Mouse (Mus musculus): Measurements from ENCODE around the gene Ist1.

Ist1 gene

GRCm38 (mm10) chr8:109693146-109693900 lies at the start of gene Ist1:
Gene Ist1 (minus strand): TSS chr8:109693260.
- DNase-seq: peak; percentile 99

GRCm38 (mm10) chr8:109738049-109738380 lies 45.0 kb upstream of the Ist1 start:
- DNase-seq: no peak

GRCm38 (mm10) chr8:109737237-109738048 lies 44.4 kb upstream of the Ist1 start, which contains the start of gene Atxn1l:
Gene Atxn1l (minus strand): TSS chr8:109737739.
- DNase-seq: peak; percentile 94 to 95

GRCm38 (mm10) chr8:109736819-109737218 lies 43.8 kb upstream of the Ist1 start:
- no peak for DNase-seq

- no peak for DNase-seq
These were observed 41.0 kb upstream of the Ist1 start for GRCm38 (mm10) chr8:109734018-109734417.

- DNase-seq: no peak
These were observed 38.0 kb upstream of the Ist1 start for GRCm38 (mm10) chr8:109731012-109731411.

- DNase-seq: no peak
These were observed 32.0 kb upstream of the Ist1 start for GRCm38 (mm10) chr8:109725106-109725505.

GRCm38 (mm10) chr8:109714961-109715360 lies 21.9 kb upstream of the Ist1 start:
- no peak for DNase-seq

DNA sequence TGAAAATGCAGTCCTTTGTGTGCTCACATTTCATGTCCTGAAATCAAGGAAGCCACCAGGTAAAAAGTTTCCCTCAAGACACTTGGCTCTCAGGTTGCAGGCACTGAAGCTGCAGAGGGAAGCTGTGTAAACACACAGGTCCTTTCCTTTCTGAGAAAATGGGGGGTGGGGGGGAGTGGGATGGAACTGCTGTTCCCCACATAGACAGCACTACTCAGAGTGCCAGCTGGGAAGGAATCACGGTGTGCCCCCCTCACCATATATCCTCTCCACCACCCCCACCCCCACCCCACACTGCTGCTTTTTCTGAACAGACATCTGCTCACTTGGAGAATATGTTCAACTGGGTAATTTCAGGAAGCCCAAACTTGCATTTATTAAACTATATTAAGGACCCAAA lies 19.5 kb upstream of the Ist1 start:
- DNase-seq: no peak

GRCm38 (mm10) chr8:109707921-109708320 lies 14.9 kb upstream of the Ist1 start:
- DNase-seq: no peak

DNA sequence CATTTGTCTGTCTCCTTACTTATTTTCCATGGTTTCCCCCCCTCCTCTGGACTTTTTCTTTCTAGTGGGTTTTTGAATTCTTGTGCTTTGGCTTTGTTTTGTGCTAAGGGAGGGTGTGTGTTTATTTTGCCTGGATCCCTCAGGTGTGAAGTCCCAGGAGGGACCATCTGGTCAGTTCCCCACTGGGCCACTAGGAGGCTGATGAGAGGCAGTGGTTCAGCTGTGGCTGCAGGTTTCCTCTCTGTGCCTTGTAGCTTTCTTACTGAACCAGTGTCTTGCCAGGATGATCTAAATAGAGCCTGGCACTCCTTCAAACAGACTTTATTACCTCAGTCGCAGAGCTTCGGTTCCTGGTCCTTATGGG lies 13.8 kb upstream of the Ist1 start:
- DNase-seq: peak; percentile 90 to 92

DNA sequence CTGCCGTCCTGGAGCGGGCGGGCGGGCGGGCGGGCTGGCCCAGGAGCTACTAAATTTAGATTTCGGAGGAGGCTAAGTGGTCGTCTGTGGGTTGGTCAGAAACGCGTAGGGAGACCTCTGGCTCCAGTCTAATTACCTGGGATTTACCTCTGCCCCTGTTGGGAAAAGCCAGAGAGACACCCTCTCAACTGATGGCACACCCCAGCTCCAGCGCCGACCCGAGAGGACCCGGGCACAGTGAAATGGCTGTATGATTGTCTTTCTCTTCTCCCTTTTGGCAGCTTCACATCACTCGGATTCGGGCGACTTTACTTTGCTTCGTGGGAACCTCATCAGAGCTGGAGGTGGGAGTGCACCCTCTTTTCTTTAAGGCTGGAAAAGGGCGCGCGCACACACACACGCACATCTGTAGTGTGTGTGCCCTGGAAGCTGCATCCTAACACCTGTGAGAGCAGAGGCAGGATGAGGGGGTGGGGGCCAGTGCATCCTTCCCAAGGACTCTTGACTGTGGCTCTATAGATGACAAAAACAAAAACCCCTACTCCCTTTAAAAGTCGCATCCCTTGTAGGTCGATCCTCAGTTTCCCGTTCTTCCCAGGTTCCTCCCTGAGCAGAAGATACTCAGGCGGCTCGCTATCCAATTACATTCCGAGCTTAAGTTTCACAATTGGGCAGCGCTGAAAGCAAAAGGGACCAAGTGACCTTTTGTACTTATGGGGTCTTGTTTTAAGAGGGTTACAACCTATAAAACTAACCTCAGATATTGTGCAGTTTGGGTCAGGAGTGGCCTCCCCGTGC lies 13.2 kb upstream of the Ist1 start:
- peak in 1 of 2 experiments; percentile 16 for DNase-seq

- DNase-seq: peak; percentile 96 to 97
These were observed 12.4 kb upstream of the Ist1 start, which contains the start of gene Zfp821 for GRCm38 (mm10) chr8:109705320-109706075. Gene Zfp821 (plus strand): TSS chr8:109705546.

DNA sequence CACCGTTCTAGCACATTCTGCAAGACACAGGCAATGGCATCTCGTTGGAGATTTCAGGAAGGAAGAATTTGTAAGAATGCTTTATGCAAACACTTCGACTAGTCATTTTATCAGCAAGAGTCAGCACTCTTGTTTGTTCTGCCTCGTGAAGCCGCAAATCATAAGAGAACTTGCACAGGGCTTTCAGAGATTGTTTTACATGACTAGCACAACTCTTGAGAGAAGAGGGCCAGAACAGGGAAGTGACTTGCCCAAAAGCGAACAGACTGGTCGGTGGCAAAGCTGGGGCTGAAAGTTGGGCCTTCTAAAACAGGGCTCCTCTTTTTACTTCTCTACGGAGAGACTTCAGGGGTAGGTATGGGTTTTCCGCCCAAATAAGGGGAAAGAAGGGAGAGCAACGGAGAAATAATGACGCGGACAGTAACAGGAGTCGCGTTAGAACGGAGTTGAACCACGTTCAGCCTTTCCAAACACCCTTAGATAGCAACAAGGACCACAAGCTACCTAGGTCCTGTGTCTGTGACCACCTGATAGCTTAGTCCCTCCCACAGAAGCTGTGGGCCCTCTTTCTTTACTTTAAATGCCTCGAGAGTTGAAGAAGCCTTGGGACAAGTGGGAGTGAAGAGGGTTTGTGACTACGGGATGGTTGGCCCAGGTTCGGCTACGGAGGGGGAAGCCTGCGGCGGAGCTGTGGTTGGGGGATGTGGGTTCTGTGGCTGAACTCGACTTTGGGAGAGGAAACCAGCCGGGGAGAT lies 11.7 kb upstream of the Ist1 start:
- no peak for DNase-seq

DNA sequence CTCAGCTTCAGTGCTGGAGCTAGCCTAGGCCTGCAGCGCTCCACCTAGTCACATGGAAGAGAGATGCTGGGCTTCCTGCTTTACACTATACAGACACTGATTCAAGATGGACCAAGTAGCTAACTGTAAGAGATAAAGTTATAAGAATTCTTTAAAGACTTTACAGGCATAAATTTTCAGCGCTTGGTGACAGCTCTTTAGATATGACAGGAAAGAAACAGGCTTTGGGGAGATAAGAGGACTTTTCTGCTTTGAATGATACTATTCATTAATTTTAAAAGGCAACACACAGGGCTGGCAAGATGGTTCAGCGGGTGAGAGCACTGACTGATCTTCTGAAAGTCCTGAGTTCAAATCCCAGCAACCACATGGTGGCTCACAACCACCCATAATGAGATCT lies 5.4 kb upstream of the Ist1 start:
- DNase-seq: no peak

- no peak for DNase-seq
These were observed 4.7 kb upstream of the Ist1 start for GRCm38 (mm10) chr8:109697754-109698153.

- DNase-seq: no peak
These were observed 1.1 kb upstream of the Ist1 start for GRCm38 (mm10) chr8:109694154-109694553.

- no peak for DNase-seq
These were observed 466 bp downstream of the Ist1 start for GRCm38 (mm10) chr8:109692443-109693145.

GRCm38 (mm10) chr8:109691769-109692168 lies 1.3 kb downstream of the Ist1 start:
- peak in 1 of 2 experiments; percentile 16 for DNase-seq

DNA sequence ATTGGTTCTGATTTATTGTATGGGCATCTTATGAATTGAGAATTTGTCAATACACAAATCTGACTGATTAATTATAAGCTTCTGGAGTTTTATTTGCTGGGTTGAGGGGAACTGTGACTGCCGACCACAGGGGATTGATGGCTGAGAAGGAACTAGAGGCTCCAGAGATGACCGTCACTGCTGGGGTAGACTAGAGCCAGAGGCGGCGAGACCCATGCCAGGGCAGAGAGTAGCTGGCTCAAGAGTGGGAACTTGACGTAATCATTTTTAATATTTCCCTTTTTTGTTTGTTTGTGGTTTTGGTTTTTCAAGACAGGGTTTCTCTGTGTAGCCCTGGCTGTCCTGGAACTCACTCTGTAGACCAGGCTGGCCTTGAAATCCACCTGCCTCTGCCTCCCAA lies 5.8 kb downstream of the Ist1 start:
- DNase-seq: no peak

DNA sequence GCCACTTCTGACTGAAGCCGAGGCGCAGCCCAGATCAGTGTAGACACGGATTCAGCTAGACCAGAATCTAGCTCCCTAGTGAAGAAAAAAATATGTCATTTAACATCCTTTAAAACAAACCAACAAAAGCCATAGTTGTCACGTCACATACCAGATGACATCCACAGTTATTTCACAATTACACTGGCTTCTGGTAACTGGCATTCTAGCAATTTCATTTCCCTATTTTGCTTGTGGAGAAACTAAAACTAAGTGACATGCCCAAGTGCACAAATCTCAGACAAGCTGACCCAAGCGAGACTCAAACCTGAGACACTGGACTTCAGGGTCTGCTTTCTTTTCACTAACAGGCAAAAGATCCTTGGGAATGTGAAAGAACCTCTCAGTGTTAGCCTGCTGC lies 10.9 kb downstream of the Ist1 start:
- no peak for DNase-seq
